Mouse (Mus musculus) right cerebral cortex, adult 18-20 months (tissue): Measurements from ENCODE around the gene Grik3.

Source experiments
- DNase-seq: peaks from one replicate; pipeline ENCODE4 v3.0.0; 2022; ENCODE audit warnings: mixed read lengths

The Grik3 gene

DNA sequence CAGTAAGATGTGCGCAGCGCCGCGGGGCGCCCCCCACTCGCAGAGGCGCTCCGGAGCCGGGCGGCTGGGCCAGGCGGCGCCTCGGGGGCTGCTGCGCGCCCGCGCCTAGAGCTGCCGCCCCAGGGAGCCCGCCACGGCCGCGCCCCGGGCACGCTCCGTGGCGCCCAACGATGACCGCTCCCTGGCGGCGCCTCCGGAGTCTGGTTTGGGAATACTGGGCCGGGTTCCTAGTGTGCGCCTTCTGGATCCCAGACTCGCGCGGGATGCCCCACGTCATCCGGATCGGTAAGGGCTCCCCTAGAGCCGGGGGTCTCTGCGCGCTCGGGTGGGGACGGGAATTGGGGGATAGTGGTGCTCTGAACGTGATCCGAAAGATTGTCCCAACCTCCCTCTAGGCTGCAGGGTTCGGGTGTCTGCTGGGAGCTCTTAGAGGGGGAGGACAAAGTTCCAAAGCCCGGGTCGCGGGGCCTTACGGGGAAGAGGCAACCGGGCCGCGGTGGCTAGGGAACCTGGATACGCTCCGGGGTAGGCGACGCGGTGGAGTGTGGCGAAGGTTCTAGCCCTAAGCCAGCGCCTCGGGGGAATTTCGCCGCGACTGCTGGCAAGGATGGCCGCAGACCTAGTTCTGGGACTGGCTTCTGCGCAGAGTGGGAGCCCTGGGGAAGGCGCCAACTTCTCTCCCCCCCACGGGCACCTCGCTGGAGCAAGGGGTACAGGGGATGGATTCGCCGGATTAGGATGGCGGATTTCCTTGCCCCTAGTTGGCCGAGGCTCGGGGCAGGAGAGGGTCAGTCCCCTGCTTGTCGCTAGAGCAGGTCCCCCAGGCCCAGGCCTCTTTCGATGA lies at the start of gene Grik3:
Grik3 (plus strand) TSS at position 40 of the 844 bp plus-strand sequence.
- peak; percentile 17 for DNase-seq

DNA sequence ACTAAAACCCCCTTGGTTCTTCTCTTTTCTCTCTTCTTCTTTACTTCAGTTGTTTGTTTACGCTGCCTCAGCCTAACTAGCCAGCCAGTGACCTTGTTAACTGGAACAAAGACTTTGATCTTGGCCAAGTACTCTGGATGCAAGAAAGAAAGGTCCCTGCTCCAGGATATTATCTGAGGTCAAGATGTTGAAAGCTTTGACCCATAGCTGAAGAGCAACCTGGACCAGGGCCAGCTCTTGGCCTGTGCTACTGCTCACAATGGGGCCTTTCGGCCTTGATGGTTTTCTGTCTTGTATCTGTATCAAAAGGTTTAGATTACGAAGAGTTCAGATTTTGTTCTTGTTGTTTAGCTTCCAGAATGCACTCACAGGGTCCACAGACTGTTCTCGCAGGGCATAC lies 48.7 kb upstream of the Grik3 start:
- DNase-seq = no peak

DNA sequence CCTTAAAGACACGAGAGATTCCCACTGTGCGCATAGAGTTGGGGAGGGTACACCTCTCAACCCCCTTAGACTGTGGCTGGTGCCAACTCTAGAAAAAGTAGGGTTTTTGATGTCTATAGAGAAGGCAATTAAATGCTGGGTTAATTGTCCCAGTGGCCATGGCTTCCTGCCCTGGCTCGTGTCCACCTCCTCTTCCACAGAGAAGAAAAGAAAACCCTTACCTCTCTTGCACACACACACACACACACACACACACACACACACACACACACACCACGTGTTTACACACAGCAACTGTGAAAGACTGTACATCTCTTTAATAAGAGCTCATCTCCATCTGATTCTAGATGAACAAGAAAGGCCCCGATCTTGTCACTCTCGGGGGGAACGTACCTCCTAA lies 46.1 kb upstream of the Grik3 start:
- no peak for DNase-seq

DNA sequence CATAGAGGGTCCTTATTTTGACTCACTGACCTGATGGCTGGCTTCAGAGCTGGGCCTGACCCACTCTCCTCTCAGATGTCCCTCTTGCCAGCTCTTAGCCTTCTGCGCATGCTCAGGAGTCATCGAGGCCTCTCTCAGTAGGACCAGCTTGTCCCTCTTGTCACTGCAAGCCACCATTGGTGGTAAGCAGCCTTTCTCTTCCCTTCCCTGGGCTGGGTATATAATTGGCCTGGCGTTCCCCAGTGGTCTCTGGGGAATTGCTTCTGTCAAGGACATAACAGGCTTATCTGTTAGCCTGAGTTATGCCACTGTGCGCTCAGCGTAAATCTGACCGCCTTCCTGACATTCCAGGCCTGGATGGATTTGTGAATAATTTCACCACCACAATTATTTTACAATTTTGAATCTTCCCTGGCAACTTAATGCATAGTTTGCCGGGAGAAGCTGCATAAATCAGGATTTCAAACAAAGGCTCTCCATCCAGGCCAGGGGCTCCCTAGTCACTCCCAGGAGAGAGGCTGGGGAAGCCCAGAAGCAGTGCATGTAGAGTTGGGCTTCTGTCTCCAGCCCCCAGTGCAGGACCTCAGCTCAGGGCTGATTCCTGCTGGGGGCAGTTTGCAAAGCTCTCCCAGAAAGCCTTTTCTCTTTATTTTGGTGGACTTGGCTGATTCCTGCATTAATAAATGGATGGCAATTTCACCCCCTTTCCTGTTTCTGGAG lies 39.7 kb upstream of the Grik3 start:
- no peak for DNase-seq

GRCm38 (mm10) chr4:125451821-125452220 lies 38.7 kb upstream of the Grik3 start:
- DNase-seq = no peak

- DNase-seq = no peak
These were observed 34.0 kb upstream of the Grik3 start for GRCm38 (mm10) chr4:125456506-125456905.

- no peak for DNase-seq
These were observed 33.1 kb upstream of the Grik3 start for GRCm38 (mm10) chr4:125457152-125458093.

DNA sequence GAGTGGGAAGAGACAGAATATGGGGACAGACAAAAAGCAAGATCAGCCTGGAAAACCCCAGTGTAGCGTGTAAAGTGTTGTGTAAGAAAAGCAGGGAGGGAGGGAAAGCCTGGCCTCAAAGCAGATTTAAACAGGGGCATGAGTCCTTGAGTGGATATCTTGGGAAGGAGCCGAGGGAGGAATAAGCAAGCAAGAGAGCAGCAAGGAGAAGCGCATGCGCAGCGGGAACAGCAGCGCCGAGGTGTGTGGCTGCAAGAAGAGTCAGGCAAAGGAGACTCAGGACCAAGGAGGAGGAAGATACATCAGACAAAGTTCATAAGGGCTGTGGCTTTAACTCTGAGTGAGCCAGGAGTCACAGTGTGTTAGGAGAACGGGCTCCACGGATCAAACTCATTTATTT lies 30.7 kb upstream of the Grik3 start:
- peak; percentile 56 for DNase-seq

DNA sequence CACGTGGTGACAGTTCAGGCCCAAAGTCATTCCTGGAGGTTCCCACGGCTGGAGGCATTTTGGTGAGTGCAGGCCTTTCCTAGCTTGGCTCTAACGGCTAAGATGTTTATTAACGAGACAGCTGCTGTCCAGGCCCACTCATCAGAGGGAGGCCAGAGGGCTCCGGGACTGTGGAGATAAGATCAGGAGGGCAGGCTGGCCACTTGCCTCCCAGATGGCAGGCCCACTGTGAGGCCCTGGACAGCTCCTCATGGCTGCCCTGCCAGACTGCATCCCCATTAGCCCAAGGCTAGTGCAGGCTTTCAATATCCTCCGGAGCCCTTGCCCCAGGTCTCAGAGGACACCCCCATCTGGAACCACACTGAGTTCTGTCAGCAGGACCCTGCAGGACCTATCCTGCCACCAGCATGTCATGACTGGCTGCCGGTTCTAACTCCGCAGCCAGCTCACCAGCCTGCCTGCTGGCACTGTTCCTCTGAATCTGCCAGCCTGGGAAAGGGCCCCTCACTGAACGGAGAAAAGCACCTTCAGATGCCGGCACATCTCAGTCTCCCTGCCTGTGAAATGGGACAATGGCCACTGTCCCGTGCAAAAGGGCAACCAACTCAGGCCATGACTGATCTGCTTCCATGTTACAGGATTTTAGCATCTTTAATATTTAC lies 20.7 kb upstream of the Grik3 start:
- DNase-seq = no peak

- no peak for DNase-seq
These were observed 15.6 kb upstream of the Grik3 start for GRCm38 (mm10) chr4:125474903-125475302.

DNA sequence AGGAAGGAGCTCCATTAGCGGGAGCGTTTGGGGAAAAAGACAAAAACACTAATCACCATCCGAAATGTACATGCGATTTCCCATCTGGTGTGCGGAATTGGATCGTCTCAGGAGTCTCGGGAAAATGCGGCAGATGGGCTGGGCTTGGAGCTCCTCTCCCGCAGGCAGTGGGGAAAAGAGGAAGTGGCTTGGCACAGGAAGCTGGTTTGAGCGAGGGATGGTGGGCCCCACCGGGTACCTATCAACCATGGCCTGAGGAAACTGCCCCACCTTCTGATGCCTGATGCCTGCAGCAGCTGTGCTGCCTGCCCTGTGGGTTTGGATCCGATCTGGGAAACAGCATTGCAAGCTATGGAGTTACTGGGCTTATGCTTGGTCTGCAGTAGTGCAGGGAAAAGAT lies 12.4 kb upstream of the Grik3 start:
- DNase-seq = peak; percentile 62

GRCm38 (mm10) chr4:125481256-125481655 lies 9.2 kb upstream of the Grik3 start:
- DNase-seq = no peak

DNA sequence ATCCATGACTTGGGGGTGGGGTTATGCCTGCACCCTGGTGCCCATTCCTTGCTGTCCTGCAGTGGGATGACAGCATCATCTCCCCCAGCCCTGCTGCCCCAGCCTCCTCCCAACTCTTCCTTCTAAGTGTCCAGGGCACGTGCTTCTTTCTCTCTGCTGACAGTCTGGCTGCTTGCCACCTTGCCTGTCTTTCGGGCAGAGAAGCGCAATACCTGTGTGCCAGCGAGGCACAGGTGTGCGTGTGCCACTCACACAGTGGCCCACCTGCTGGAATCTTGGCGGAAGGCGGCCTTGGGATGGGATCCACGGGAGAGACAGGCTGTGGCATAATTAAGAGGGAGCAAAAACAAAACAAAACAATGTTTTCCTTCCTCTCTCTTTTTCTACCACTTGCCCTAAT lies 6.4 kb upstream of the Grik3 start:
- DNase-seq = no peak

DNA sequence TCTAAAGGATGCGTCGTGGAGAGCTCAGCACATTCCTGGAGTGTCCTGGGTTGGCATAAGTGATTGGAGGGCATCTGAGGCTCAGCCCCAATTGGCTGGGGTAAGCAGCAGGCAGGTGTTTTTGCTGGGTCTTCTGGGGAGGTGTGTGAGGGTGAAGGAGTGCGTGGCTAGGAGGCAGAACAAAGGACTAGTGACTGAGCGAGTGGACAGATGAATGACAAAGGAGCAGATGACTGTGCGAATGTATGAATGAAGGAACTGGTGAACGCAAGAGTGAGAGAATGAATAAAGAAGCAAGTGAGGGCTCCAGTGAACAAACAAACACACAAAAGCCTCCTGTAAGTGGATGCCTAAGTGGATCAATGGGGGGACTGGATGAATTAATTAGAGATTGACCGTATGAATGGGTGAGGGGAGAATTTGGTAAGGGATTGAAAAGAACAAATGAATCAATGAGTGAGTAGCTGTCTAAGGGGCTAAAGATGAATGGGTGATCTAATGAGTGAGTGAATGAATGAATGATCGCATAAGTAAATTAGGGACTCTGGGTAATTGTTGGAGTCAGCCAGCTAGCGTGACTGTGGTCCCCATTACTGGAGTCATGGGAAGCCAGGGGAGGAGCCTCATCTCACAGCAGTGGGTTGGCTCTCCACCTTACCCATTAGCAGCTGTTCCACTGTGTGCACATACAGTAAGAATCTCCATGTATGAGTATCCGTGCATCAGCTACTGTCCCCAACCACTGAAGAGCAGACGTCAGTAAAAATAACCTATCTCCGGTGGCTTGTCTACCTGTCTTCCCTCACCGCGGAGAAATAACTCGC lies 4.9 kb upstream of the Grik3 start:
- no peak for DNase-seq

DNA sequence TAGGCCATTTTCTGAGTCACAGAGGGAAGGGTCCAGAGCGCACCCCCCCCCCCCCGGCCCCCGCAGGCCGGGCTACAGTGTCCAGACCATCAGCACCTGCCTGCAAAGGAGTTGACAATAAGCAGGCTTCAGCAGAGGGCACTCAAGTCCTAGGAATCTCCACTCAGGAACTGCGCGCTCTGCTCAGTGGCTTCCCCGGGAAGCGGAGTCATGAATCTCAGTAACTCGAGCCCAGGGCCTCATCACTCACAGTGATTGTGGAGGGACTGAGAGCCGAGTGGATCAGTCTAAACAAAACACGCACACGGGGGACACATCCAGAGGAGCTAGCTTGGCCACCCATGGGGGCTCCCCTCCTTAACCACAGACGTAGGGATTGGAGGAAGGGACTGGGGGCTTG lies 3.9 kb upstream of the Grik3 start:
- DNase-seq = peak; percentile 39

GRCm38 (mm10) chr4:125487031-125487430 lies 3.5 kb upstream of the Grik3 start:
- DNase-seq = no peak

GRCm38 (mm10) chr4:125488796-125489637 lies 1.5 kb upstream of the Grik3 start:
- no peak for DNase-seq

- DNase-seq = peak; percentile 51
These were observed 454 bp upstream of the Grik3 start for GRCm38 (mm10) chr4:125489901-125490590.

- peak; percentile 23 for DNase-seq
These were observed 1.1 kb downstream of the Grik3 start for GRCm38 (mm10) chr4:125491505-125492121.

GRCm38 (mm10) chr4:125492122-125492505 lies 1.6 kb downstream of the Grik3 start:
- no peak for DNase-seq
